Mouse (Mus musculus) testis, adult 2 months (tissue): ENCODE measurements around the gene Sypl.

ENCODE experiments used
- CTCF ChIP-seq: fragments of 200-500 bp; IDR thresholded peaks from 2 replicates; pipeline ENCODE4 v1.5.1; 2012; ENCODE audit warnings: low read depth, mild to moderate bottlenecking, inconsistent platforms, low read length, moderate library complexity; ENCODE audit not compliant: control insufficient read depth, insufficient read depth, insufficient replicate concordance
- POLR2A ChIP-seq: fragments of 200-500 bp; IDR thresholded peaks from 2 replicates; pipeline ENCODE4 v1.6.1; 2012; ENCODE audit warnings: low read depth, mild to moderate bottlenecking, inconsistent platforms, low read length, moderate library complexity; ENCODE audit not compliant: control insufficient read depth

GRCm38 (mm10) chr12:32975501-32975900 is 21.8 kb downstream of the Sypl start:
- TF ChIP-seq CTCF (no peak), POLR2A (no peak)
